Mouse (Mus musculus) kidney, adult 2 months (tissue): ENCODE results near the gene Apol11b.

Experiments
- CTCF ChIP-seq: fragments of 200-500 bp; conservative IDR thresholded peaks from 2 replicates; pipeline ENCODE4 v1.5.1; 2011; ENCODE audit warnings: low read depth, mild to moderate bottlenecking, control low read depth, low read length, moderate library complexity, mixed read lengths; ENCODE audit not compliant: insufficient read depth, insufficient read length
- POLR2A ChIP-seq: fragments of 200-500 bp; IDR thresholded peaks from one replicate; pipeline ENCODE4 v1.6.1; 2011; ENCODE audit warnings: low read depth, low read length, control low read depth

- TF ChIP-seq CTCF (no peak), POLR2A (no peak)
These were observed 52.2 kb downstream of the Apol11b start for GRCm38 (mm10) chr15:77590881-77591280.
